Mouse (Mus musculus) lung, postnatal 0 days (tissue): Measurements from ENCODE around the gene Tmem116.

Source experiments
- CTCF ChIP-seq: IDR thresholded peaks from 2 replicates; pipeline ENCODE4 v1.5.1; 2016; ENCODE audit warnings: antibody characterized with exemption, mild to moderate bottlenecking
- EP300 ChIP-seq: IDR thresholded peaks from 2 replicates; pipeline ENCODE4 v1.6.1; 2016; ENCODE audit warnings: antibody characterized with exemption, mild to moderate bottlenecking, control low read depth

DNA sequence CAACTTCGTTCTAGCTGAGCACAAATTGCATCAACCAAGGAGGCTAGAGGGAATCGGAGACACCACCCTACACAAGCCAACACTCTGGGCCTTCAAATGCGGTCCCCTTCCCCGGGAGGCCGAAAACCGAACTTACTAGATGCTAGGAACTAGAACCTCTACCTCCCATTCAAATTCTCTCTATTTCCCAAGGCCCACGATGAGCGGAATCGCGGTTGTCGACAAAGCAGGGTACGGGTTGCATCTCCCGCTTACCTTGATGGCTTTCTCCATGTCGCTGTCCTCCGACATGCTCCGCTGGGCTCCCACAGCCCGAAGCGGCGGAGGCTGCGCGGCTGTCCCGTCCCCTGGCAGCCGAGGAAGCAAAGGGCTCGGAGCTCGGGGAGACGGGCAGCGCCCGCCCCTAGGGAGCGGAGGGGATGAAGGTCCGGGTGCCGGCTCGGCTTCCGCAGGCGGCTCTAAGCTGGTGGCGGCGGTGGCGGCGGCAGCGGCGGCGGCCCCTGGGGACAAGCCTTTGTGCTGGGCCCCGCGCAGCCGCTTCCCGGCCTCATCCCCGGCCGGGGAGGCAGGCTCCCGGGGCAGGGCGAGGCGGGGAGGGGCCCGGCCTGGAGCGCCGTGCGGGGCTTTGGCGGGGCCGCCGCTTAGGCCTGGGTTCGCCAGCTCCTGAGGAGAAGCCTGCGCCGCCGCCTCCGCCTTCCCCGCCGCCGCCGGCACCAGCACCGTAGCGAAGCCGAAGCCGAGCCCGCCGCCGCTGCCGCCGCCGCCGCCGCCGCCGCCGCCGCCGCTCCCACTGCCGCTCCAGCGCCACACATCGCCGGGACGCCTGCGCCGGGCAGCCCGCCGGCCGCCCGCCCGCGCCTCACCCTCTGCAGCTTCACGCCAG, 93.5 kb downstream of the Tmem116 start, which contains the start of the genes Adam1a and Gm42878:
- TF ChIP-seq EP300 (no peak), CTCF (no peak)
